Mouse (Mus musculus) liver, adult 2 months (tissue): ENCODE data around the gene Fam163b.

ENCODE experiments used
- CTCF ChIP-seq: fragments of 200-500 bp; IDR thresholded peaks from 2 replicates; pipeline ENCODE4 v1.5.1; 2011; ENCODE audit warnings: low read depth, low read length, control low read depth
- POLR2A ChIP-seq: fragments of 200-500 bp; IDR thresholded peaks from 2 replicates; pipeline ENCODE4 v1.6.1; 2011; ENCODE audit warnings: low read length, control low read depth; ENCODE audit not compliant: insufficient read depth; ENCODE audit errors: extremely low read depth

DNA sequence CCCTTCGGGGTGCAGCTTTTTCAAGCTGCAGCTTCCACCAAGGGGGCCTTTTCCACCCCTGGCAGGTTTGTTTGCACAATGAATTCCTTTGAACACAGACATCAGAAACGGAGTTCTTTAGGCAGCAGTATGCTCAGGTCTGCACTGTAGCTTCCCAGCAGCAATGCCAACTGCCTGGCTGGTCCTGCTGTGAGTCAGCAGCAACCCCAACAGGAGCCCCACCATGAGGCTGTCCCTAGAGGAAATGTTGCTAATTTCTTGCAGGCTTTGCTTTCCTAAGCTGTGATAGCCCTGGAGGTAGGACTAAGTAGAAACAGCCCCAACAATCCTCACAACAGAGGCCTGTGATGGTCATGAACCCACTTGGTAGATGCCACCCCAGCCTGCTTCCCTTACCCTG lies 24.7 kb upstream of the Fam163b start:
- no peak for TF ChIP-seq CTCF
- TF ChIP-seq POLR2A, result no peak
